In genomic region chr10:83850881-83851280, GRCm38 (mm10) we compare ENCODE assay signal across 14 mouse cellular contexts.
A peak's percentile ranks its signal among the peaks of the same experiment; 100 is the strongest.
DNase-seq lines count a peak whose midpoint lies in the region; ATAC-seq lines count a peak whose summit lies in the region.
"Had no signal": no experiment of that assay in that cellular context is flagged by ENCODE, and none has a peak within 500 bp of the region (broad histone marks: within the 10 kb centered on the region; RNA-seq: fewer than 3 reads in every experiment).

No protein-coding gene starts in this region.

- H3K27me3 ChIP-seq in kidney, embryonic 15.5 days = no peaks in the 10 kb centered on the region
- H3K27me3 ChIP-seq in neural tube, embryonic 14.5 days (ENCODE audit: control insufficient read depth, insufficient read depth, low read length) = no peaks in the 10 kb centered on the region
- no peaks in the 10 kb centered on the region for H3K27me3 ChIP-seq in neural tube, embryonic 15.5 days (replicated peaks)
- no peaks in the 10 kb centered on the region; the same call in 1 of the 2 replicates for H3K27me3 ChIP-seq in hindbrain, embryonic 12.5 days
- H3K27me3 ChIP-seq: liver, embryonic 12.5 days had no signal

- no peak overlapping the region for H3K4me2 ChIP-seq in kidney, embryonic 15.5 days
- H3K4me2 ChIP-seq in neural tube, embryonic 14.5 days (ENCODE audit: low read depth, low read length) = no peak overlapping the region
- H3K4me2 ChIP-seq in neural tube, embryonic 15.5 days = no peak overlapping the region
- H3K4me2 ChIP-seq in hindbrain, embryonic 12.5 days (replicated peaks) = no peak overlapping the region
- H3K4me2 ChIP-seq: liver, embryonic 12.5 days had no signal

- no peak for ATAC-seq in kidney, embryonic 15.5 days (replicated peaks; ENCODE audit: low FRiP score)
- 0 out of 2 replicates have a peak, but pooled peaks have one; percentile 28 for ATAC-seq in neural tube, embryonic 14.5 days (ENCODE audit: low read depth)
- ATAC-seq in neural tube, embryonic 15.5 days (ENCODE audit: low FRiP score) = no peak
- peak; percentile 77 for ATAC-seq in hindbrain, embryonic 12.5 days (ENCODE audit: low FRiP score)
- ATAC-seq: activated CD4-positive, CD25-positive, alpha-beta regulatory T cell, adult 4 months; liver, embryonic 12.5 days had no signal

- 67% methylated on average over 4 of the region's 4 CpGs for WGBS in kidney, embryonic 15.5 days
- WGBS in neural tube, embryonic 14.5 days = 47% methylated on average over 4 of the region's 4 CpGs
- WGBS in neural tube, embryonic 15.5 days = 46% methylated on average over 4 of the region's 4 CpGs
- 40% methylated on average over 4 of the region's 4 CpGs for WGBS in hindbrain, embryonic 12.5 days

- H3K27ac ChIP-seq in kidney, embryonic 15.5 days = no peak overlapping the region
- H3K27ac ChIP-seq in neural tube, embryonic 14.5 days (ENCODE audit: low read depth, low read length) = no peak overlapping the region
- H3K27ac ChIP-seq in neural tube, embryonic 15.5 days (replicated peaks) = no peak overlapping the region
- no peak overlapping the region for H3K27ac ChIP-seq in hindbrain, embryonic 12.5 days
- H3K27ac ChIP-seq: gastrocnemius, adult 2 months; liver, embryonic 12.5 days had no signal

- 0 out of 2 replicates have a peak, but pooled peaks cover 5% of the 10 kb centered on the region for H3K4me1 ChIP-seq in kidney, embryonic 15.5 days
- H3K4me1 ChIP-seq in neural tube, embryonic 14.5 days (ENCODE audit: control insufficient read depth, insufficient read depth, low read length) = peaks cover 3% of the 10 kb centered on the region; the same call in 1 of the 2 replicates
- 0 out of 2 replicates have a peak, but pooled peaks cover 3% of the 10 kb centered on the region for H3K4me1 ChIP-seq in neural tube, embryonic 15.5 days
- peaks cover 12% of the 10 kb centered on the region for H3K4me1 ChIP-seq in hindbrain, embryonic 12.5 days
- H3K4me1 ChIP-seq: liver, embryonic 12.5 days had no signal

- no peaks in the 10 kb centered on the region for H3K9me3 ChIP-seq in kidney, embryonic 15.5 days (replicated peaks)
- no peaks in the 10 kb centered on the region for H3K9me3 ChIP-seq in neural tube, embryonic 14.5 days (ENCODE audit: control insufficient read depth, low read length)
- H3K9me3 ChIP-seq in neural tube, embryonic 15.5 days (replicated peaks) = no peaks in the 10 kb centered on the region
- no peaks in the 10 kb centered on the region for H3K9me3 ChIP-seq in hindbrain, embryonic 12.5 days (replicated peaks)
- H3K9me3 ChIP-seq: liver, embryonic 12.5 days had no signal

- peak; percentile 30 to 41 for DNase-seq in kidney, postnatal 4 days
- DNase-seq in c-Kit-positive CD71-positive TER-119-positive erythroid progenitor cells, embryonic 14.5 days (ENCODE audit: low spot score) = no peak
- DNase-seq in adrenal gland, postnatal 36 days = no peak
- DNase-seq: cerebellum, adult 18-20 months; gastrocnemius, adult 2 months; heart, postnatal 36 days; kidney, adult 11 months; right cerebral cortex, postnatal 4 days had no signal

- H3K9ac ChIP-seq in kidney, embryonic 15.5 days = no peak overlapping the region
- no peak overlapping the region for H3K9ac ChIP-seq in neural tube, embryonic 14.5 days (replicated peaks; ENCODE audit: low read depth, low read length)
- H3K9ac ChIP-seq in neural tube, embryonic 15.5 days (replicated peaks) = no peak overlapping the region
- H3K9ac ChIP-seq in hindbrain, embryonic 12.5 days = no peak overlapping the region
- H3K9ac ChIP-seq: liver, embryonic 12.5 days had no signal

- no peak overlapping the region for H3K4me3 ChIP-seq in kidney, embryonic 15.5 days (replicated peaks)
- no peak overlapping the region for H3K4me3 ChIP-seq in neural tube, embryonic 14.5 days (ENCODE audit: low read depth, low read length)
- no peak overlapping the region for H3K4me3 ChIP-seq in neural tube, embryonic 15.5 days (replicated peaks)
- H3K4me3 ChIP-seq in hindbrain, embryonic 12.5 days = no peak overlapping the region
- H3K4me3 ChIP-seq: gastrocnemius, adult 2 months; liver, embryonic 12.5 days had no signal

- no peaks in the 10 kb centered on the region for H3K36me3 ChIP-seq in kidney, embryonic 15.5 days
- H3K36me3 ChIP-seq in neural tube, embryonic 14.5 days (ENCODE audit: control insufficient read depth, insufficient read depth, low read length) = no peaks in the 10 kb centered on the region
- H3K36me3 ChIP-seq in neural tube, embryonic 15.5 days = no peaks in the 10 kb centered on the region
- H3K36me3 ChIP-seq in hindbrain, embryonic 12.5 days = no peaks in the 10 kb centered on the region
- H3K36me3 ChIP-seq: liver, embryonic 12.5 days had no signal

Comparison
In these comparisons a context has a peak if more than half of its experiments do, and no peak if none do; other contexts are left out.
1. ATAC-seq: peak in neural tube, embryonic 14.5 days (single experiment) and hindbrain, embryonic 12.5 days (single experiment); none in kidney, embryonic 15.5 days (single experiment) and neural tube, embryonic 15.5 days (single experiment).
2. DNase-seq: peak in kidney, postnatal 4 days (2 of 2); none in c-Kit-positive CD71-positive TER-119-positive erythroid progenitor cells, embryonic 14.5 days (single experiment) and adrenal gland, postnatal 36 days (0 of 2).